Mouse (Mus musculus): ENCODE measurements around the gene Sapcd1.
A peak's percentile ranks its signal among the peaks of the same experiment; 100 is the strongest.

The Sapcd1 gene

DNA sequence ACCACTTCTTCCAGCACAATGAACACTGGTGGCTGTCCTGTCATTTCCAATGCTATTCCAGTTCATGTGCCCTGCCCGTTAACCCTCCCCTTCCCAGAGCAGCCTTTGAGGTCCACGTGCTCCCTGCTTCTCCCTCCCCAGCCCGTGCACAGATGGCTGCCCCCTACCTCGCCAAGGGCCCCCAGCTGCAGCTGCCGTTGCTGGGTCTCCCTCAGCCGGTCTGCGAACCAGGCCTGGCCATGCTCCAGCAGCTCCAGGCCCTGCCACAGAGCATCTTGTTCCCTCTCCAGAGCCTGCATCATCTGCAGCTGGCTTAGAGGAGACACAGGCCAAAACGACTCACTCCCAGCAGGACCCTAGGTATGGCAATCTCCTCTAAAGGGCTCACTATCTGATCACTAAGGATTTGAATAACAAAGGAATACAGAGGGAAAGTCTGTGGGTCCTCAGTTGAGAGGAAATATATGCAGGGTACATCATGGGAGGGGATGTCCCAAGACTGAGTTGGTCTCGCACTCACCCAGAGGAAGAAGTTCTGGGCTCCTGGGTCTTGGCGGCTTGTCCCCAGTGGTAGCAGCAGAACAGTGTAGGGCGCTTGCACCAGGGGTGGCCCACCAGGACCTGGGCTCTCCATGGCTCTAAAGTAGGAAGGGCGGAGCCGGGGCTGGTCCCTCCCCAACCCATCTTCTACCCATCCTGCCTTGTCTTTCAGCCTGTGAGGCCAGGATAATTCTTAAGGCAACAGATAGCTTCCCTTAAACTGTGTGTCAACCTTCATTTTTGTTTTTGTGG lies at the start of gene Sapcd1:
Gene Sapcd1 (minus strand): TSS at position 740 of the 792 bp plus-strand sequence.
- no peak for DNase-seq (ENCODE audit: low read depth, low spot score)

DNA sequence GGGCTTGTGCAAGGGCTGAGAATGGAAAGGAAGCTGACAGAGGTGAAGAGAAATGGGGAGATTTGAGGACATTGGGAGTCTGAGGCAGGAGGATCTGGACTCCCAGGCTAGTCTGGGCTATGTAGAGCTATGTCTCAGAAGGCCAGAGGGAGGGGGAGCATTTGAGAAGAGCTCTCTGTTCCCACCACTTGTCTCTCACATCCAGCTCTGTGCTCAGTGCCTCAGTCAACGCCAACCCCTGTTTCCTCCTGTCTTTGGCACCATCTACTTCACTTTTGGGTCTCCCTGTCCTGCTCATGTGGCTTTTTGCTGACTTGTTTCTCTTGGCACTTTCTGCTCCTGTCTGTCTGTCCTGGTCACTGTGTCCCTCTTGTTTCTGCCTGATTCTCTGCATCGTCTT lies 49.5 kb upstream of the Sapcd1 start:
- no peak for DNase-seq (ENCODE audit: low read depth, low spot score)

DNA sequence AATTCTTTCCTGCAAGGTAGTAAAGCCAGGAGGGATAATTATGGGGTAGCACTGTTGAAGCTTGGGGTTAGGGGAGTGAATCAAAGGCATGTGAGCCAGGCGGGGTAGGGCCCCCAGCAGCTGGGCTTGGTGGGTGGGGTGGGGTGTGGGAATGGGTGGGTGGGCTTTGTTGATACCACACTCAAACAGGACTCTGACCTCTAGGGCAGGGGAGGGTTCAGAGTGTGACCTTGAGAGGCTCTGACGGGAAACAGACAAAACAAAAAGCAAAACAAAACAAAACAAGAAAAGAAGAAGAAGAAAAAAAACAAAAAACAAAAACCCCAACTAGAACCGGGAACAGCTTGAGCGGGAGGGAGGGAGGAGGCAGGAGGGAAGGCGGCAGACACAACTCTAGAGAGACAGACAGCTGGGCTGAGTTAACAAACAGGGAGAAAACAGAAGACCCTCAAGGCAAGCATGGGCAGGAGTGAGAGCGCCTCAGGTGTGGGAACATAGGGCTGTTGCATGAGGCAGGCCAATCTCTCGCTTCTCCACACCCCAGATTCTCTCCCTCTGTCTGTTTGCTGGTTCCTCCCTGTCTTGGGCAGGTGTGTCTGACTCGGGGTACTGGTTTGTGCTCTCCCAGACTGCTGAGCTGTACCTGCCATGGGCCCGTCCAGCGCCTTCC lies 48.8 kb upstream of the Sapcd1 start, which contains the start of gene Ly6g6e:
Gene Ly6g6e (plus strand): TSS at position 396 of the 670 bp plus-strand sequence.
- no peak for DNase-seq (ENCODE audit: low read depth, low spot score)

DNA sequence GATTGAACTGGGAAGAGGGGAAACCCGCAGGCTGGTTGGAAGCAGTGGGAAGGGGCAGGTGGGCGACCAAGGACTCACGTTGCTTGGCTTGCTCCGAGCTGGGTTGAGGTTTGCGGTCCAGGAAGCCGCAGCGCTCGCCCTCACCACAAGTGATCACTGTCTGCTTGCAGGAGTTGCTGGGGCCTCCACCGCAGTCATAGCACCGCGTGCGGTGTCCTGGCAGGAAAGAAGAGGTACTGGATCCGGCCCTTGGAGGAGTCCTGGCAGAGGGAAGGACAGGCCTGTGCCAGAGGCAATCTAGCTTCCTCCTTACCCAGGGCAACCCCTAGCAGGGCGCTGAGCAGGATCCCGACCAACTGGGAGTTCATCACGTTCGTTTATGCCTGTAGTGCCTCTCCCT lies 46.3 kb upstream of the Sapcd1 start:
- DNase-seq (ENCODE audit: low read depth, low spot score): no peak

DNA sequence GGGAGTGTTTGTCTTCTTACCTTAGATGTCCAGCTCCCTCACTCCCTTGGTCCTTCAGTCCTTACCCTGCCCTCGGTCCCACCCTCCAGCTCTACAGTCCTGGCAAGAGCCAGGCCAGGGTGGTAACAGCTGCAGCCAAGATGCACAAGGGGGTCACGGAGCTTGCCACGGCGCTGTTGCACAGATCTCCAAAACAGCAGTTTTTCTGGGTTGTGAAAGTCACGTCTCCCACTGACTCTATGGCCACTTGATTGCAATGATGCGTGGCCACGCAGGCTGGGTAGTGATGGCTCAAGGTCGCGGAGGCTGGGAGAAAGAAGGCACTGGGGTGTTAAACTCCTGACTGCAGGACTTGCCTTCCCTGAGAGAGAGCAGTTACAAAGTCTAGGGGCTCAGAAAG lies 43.6 kb upstream of the Sapcd1 start:
- no peak for DNase-seq (ENCODE audit: low read depth, low spot score)

DNA sequence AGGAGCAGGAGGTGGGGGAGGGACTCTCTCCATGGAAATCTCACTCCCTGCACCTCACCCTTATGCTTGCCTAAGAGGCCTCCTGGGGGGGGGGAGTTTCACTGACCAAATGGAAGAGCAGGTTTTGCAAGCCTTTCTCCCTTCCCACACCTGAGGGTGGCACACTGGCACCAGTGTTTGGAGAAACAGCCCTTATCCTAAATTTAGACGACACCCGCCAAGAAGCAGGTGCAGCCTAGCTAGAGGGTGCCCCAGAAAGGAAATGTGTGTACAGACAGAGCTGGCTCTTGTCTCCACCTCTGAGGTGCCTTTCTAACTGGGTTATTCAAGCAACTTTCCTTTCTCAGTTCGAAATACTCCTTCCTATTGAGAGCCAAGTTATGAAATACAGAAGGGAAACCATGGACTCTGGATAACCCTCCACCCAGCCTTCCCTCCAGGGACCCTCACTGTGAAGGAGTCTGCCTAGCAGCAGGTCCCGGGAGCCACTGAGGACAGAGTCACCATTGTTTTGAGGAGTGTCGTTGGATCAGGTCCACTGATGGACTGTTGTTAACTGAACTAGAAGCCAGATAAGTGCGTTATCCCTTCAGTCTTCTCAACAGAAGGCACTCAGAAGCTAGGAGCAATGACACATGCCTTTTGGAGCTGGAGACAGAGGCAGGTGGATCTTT lies 42.9 kb upstream of the Sapcd1 start:
- no peak for DNase-seq (ENCODE audit: low read depth, low spot score)

DNA sequence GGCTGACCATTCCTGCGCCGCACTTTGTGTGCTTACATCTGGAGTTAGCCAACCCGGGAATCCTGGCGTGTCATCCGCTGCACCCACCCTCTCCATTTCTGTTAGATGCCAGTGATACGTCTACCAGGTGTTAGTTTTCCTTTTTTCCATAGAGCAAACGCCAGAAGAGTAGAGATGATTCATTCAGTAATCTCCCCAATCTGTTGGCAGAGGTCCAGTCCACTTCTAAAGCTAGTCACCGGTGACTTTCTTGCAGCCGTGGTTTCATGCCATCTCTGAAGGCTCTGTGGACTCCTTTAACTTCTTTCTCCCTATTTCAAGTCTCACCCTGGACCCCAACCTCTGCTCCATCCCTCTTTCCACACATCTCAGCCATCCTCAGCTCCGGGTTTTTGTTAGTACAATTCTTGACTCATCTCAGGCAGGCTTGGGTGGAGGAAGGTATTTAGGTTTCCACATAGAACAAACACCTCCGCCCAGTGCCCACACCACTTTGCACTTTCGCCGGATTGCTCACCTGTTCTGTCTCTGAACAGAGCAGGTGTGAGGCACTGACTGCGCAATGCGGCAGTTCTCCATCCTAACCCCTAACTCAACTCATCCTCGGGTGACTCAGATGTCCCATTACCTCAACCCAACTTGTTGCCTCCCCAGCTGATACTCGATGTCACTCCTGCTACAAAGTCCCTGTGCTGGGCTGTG lies 40.5 kb upstream of the Sapcd1 start:
- no peak for DNase-seq (ENCODE audit: low read depth, low spot score)

DNA sequence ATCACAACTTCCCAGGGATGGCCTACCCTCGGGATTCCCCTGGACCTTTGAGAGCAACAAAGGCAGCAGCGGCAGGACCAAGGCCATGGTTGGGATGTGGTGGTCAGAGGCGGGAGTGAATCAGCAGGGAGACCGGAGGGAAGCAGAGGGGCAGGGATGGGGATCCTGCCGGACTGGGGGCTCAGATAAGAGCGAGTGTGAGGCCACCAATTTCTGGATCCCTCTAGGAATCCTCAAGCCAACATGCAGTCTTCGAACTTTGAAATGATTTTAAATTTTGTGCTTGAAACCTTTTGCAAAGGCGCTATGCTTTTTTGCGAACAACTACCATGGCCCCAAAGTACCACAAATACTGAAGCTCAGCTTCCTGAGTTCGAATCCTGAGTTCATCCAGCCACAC lies 38.3 kb upstream of the Sapcd1 start, which contains the start of gene Mpig6b:
Gene Mpig6b (minus strand): TSS at position 101 of the 400 bp plus-strand sequence.
- no peak for DNase-seq (ENCODE audit: low read depth, low spot score)

DNA sequence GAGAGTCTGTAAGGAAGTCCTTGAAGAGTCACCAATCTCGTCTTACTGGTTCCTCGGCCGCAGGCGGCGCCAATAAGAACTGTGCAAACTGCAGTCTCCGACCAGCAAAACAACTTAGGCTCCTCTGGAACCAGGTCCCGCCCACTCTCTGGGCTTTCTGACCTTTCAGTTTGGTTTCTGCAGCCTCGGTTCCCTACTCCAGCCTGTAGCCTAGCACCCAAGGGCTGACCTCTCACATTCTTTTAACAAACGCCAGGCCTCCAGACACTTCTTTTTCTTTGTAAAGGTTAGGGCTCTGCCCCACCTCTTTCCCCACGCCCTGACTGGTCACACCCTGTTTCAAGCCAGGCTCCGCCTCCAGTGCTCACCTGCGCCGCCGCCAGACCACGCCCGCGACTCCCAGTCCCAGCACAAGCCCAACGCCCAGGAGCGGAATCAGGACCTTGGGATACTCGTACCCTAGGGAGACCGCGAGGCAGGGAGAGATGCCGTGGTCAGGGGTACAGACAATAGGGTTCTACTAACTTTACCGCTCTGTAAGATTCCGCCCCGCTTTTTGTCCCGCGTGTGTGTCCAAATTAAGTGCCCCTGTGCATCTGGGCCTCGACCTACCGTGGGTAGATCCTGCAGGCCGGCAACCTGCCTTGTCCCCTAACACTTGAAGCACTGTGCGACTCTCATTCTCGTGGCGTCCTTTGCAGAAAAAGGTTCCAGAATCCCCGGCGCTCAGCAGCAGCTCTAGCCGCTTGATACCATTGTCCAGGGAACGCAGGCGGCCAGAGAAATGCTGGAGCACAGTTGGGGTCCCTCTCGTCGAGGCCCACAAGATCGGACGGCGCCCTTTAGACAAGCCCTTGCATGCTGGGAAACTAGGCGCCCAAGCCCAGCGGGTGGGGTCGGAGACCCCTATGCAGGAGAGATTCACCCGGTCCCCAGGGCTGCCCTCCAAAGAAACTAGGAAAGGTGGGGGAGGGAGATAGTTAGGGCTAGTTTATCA lies 37.4 kb upstream of the Sapcd1 start, which contains the start of gene Ly6g6c:
Gene Ly6g6c (plus strand): TSS at position 438 of the 997 bp plus-strand sequence.
- DNase-seq (ENCODE audit: low read depth, low spot score): no peak

DNA sequence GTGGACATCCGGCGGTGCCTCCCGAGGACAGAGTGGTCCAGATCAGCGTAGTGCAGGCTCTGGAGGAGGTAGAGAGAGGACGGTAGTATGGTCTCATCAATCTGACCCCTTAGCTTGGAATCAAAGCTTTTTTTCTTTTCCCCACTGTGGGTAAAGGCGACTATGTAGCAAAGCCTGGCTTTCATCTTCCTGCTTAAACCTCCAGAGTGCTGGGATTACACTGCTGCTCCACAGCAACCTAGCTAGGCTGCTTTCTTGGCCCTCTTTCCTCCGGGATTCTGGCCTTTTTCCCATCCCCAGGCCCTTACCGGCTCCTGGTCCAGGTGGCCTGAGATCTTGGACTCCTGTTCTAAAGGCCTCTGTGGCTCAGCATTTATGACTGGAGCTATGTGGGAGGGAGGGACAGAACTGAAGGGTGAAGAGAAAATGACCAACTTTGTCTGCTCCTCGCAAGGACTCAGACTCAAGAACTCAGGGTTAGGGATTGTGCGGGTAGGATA lies 36.6 kb upstream of the Sapcd1 start:
- DNase-seq (ENCODE audit: low read depth, low spot score): no peak

DNA sequence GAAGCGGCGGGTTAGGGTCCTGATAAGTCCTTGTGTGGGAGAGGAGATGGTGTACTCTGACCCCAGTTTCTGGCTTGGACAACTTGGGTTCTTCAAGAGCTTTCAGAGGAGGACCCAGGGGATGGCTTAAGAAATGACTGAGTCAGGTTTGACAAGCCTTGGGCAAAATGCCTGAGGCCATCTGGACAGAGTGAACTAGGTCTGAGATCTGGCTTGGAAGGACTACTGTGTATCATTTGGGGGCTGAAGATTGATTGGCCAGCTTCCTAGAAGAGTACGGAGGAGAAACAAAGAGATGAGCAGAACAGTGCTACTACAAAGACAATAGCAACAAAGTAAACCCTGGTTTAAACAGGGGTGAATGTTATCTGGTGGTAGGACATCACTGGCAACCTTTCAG lies 35.6 kb upstream of the Sapcd1 start:
- DNase-seq (ENCODE audit: low read depth, low spot score): no peak

DNA sequence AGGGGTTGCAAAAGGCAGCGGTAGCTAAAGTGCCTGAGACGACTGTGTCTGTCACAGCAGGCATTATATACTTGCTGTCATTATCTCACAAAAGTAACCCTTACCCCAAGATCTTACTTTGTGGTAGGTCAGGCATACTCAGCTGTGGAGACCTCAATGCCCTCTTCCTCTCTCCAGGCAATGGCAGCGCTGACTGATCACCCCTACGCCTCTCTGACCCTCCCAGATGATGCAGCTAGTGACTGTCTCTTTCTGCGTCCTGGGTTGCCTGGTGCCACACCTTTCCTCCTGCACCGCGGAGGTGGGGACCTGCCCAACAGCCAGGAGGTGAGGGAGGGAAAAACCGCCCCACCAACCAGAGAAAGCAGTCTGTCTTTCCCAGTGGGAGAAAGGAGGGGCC lies 33.5 kb upstream of the Sapcd1 start:
- no peak for DNase-seq (ENCODE audit: low read depth, low spot score)

DNA sequence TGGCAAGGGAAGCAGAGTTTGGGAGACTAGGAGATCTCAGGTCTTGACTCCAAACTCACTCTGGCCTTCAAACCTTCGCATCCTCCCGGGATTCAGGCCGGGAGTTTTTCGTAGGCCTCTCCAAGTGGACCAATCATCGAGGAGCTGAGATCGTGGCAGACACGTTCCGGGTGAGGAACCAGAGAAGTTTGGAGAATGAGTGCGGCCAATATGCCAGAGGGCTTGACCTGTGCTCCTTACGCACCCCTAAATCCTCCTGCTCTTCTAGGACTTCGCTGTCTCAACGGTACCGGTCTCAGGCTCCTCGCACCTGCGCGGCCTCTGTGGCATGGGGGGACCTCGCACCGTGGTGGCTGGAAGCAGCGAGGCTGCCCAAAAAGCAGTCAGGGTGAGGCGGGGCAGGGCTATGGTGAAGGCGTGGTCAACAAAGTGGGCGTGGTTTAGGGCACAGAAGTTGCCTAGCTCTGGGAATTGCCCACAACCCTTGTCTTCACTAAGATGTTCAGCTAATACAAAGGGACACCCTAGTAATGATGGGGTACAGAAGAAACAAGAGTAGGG lies 33.0 kb upstream of the Sapcd1 start:
- DNase-seq (ENCODE audit: low read depth, low spot score): no peak

DNA sequence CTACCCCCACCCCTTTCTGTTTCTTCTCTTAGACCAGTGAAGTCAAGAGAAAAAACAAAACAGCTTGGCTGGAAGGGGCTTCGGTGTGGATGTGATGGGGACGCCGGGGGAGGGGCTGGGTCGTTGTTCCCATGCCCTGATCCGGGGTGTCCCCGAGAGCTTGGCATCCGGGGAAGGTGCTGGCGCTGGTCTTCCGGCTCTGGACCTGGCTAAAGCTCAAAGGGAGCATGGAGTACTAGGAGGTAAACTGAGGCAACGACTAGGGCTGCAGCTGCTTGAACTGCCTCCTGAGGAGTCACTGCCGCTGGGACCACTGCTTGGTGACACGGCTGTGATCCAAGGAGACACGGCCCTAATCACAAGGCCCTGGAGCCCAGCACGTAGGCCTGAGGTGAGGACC lies 32.3 kb upstream of the Sapcd1 start:
- no peak for DNase-seq (ENCODE audit: low read depth, low spot score)

DNA sequence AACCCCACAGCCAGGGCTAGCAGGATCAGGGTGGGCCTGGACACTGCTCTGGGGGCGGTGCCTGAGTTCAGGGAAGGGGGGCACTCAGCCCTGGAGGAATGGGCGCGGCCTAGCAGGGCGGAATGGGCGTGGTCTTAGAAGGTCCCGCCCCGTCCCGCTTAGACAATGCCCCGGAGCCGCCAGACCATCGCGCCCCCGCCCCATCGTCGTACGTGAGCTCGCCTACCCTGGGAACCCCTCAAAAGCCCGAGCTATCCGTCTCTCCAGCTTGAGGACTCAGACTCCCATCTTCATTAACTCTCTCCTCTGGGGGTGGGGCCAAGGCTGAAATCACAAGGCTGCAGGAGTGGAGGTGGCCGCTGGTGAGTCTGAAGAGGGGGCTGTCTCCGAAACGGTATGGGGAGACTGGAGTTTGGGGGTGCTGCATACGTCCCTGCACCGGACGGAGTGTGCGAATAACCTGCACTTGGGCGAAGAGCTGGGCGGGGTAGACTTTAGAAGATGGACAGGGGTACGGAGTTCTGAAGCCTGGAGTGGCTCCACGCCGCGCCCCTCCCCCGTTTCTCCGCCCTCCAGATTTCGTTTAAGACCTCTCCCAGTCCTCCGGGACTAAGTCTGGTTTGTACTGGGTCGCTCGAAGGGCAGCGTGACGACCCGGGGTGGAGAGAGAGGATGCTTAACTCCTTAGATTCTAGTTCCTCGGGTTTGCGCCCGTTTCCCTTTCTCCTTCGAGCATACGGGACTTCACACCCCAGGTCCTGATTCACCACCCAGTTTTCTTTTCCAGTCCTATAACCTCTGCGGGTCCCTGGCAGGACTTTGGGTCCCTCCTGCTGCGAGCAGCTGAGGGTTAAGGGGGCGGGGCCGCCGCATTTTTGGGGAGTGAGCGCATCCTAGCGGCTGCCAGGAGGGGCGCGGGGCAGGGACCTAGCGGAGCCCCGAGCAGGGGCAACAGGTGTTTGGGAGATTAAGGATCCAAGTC lies 31.4 kb upstream of the Sapcd1 start, which contains the start of gene Ddah2:
Gene Ddah2 (plus strand): TSS at position 125 of the 982 bp plus-strand sequence.
- peak; percentile 42 for DNase-seq (ENCODE audit: low read depth, low spot score)

DNA sequence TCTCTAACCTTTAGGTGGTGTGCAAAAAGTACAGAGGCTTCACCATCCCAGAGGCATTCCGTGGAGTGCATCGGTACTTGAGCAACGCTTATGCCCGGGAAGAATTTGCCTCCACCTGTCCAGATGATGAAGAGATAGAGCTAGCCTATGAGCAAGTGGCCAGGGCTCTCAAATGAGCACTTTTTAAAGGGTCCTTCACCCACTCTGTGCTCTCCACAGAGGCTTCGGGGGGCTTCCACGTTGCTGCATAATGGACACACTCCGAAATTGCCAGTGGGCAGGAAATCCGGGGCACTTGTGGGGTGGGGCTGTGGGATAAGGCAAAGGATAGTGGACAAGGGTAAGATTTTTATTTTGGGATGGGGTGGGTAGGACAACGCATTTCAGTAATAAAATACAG lies 30.5 kb upstream of the Sapcd1 start:
- DNase-seq (ENCODE audit: low read depth, low spot score): no peak

DNA sequence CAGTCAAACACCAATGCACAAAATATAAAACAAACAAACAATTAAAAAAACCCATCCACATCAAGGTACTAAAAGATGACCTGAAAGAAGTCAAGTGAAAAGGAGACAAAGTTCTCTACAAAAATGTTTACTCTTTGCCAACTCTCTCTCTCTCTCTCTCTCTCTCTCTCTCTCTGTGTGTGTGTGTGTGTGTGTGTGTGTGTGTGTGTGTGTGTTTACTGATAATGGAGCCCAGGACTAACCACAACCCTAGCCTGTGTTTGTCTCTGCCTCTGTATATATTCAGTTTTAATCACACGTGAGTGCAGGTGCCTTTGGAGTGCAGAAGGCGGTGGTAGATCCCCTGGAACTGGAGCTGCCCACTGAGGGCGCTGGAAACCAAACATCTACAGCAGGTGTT lies 29.3 kb upstream of the Sapcd1 start:
- no peak for DNase-seq (ENCODE audit: low read depth, low spot score)

DNA sequence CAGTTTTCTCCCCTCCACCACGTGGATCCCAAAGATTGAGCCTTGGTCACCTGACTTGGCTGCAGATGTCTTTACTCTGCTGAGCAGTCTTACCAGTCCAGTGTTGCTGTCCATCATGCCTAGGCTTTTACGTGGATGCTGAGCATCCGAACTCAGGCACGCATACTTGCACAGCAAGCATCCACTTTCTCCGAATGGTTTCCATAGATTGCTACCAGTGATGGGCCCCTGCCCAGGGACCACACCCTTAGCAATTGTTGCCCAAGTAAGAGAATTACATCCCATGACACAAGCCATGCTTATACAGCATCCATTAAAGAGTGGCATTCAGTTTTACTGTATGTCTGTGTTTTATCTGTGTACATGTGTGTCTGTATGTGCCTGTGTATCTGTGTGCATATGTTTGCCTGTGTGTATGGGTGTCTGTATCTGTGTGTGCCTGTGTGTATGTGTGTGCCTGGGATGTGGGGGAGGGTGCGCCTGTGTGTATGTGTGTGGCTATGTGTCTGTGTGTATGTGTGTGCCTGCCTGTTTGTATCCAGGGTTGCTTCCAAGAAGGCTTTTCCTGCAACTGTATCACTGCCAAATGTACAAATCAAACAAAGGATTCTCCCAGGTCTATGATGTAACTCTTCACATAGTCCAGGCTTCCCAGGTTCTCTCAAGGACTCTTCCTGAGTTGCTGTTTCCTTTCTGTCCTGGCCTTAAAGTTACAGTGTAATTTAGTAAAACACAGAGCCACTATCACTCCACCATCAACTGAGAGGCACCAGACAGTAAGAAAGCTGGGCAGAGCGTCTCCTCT lies 28.1 kb upstream of the Sapcd1 start:
- DNase-seq (ENCODE audit: low read depth, low spot score): no peak
